Mouse (Mus musculus) cortical plate, adult 2 months (tissue): ENCODE data around the gene Gm45015. TPM values are rescaled to one million over a fixed set of nuclear protein-coding genes. Genes with fewer than 3 reads are reported as not detected.
"Not testable (repeated sequence)": the region's sequence is repeated elsewhere in the genome, so short reads cannot be mapped to it uniquely, and the experiment has no call there.

Experiments
- H3K27ac ChIP-seq: fragments of 200-500 bp; 2 replicates; pipeline ENCODE4 v1.5.1; 2012; ENCODE audit warnings: low read length, control low read depth, inconsistent platforms; ENCODE audit not compliant: insufficient read depth
- H3K4me1 ChIP-seq: fragments of 200-500 bp; 2 replicates; pipeline ENCODE4 v1.6.1; 2011; ENCODE audit warnings: low read length; ENCODE audit not compliant: control insufficient read depth, insufficient read depth
- H3K4me3 ChIP-seq: fragments of 200-500 bp; 2 replicates; pipeline ENCODE4 v1.5.1; 2011; ENCODE audit warnings: mild to moderate bottlenecking, low read length, control low read depth; ENCODE audit not compliant: insufficient read depth
- CTCF ChIP-seq: fragments of 200-500 bp; IDR thresholded peaks from 2 replicates; pipeline ENCODE4 v1.5.1; 2011; ENCODE audit warnings: mild to moderate bottlenecking, control low read depth, low read length; ENCODE audit not compliant: insufficient read depth; ENCODE audit errors: extremely low read depth
- POLR2A ChIP-seq: fragments of 200-500 bp; IDR thresholded peaks from 2 replicates; pipeline ENCODE4 v1.6.1; 2011; ENCODE audit warnings: mild to moderate bottlenecking, low read length, control low read depth; ENCODE audit not compliant: insufficient read depth; ENCODE audit errors: extremely low read depth
- polyA plus RNA-seq: library from polyadenylated mRNA; depleted of rRNA; stranded (reverse); fragments of >200 nt; gene quantifications from 2 replicates; pipeline ENCODE4 v1.2.3, GENCODE M21; 2012; rRNA removed

The Gm45015 gene
- polyA plus RNA-seq, 1 experiment, result not detected

DNA sequence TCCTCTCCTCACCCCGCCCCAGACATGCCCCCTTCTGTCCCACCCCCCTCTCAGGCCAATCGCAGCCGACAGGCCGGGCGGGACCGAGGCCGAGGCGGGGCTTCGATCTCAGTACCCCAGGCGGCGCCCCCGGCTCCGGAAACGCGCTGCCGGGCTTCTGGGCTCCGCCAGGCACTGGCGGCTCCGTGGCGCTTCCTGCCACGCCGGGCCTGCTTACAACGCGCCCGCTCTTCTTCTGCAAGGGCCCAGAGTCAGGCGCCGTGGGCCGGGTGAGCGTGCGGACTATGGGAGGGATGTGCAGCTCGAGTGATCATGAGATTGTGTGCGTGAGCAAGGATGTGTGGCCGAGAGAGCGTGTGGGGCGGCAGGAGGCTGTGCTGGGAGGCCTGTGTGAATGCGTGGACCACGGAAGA is 5.8 kb upstream of the Gm45015 start, which contains the start of gene Zfp275:
Zfp275 (plus strand) TSS at position 139 of the 413 bp plus-strand sequence.
- Histone ChIP-seq H3K4me1 (peaks cover 2% of the 10 kb centered on the region; the same call in 1 of the 2 replicates), H3K27ac (peak within 1 kb of the TSS; percentile 54; the same call in 1 of the 2 replicates), H3K4me3 (peak within 1 kb of the TSS; percentile 83)
- no peak for TF ChIP-seq CTCF
- TF ChIP-seq POLR2A, result no peak

GRCm38 (mm10) chrX:73342068-73342467 is 5.4 kb upstream of the Gm45015 start:
- peaks cover 2% of the 10 kb centered on the region; the same call in 1 of the 2 replicates for H3K4me1 ChIP-seq
- TF ChIP-seq POLR2A, result no peak
- no peak for TF ChIP-seq CTCF
- no peak overlapping the region for H3K27ac ChIP-seq
- H3K4me3 ChIP-seq, result peak overlapping the region; percentile 83

DNA sequence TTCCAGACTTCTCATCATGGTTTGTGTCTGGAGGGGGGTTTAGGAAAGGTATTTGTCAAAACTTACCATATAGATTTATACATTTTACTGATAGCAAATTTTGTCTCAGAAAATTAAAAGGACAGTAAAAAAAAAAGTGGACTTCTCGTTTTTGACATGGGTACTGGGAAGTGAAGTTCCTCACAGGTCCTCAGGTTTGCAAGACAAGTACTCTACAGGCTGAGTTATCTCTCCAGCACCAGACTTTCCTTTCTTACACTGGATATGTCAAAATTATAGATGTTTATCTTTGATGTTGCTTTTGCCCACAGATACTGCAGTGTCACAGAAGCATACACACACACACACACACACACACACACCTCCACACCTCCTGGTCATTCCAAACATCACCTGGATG is 4.8 kb upstream of the Gm45015 start:
- Histone ChIP-seq H3K4me1 (peaks cover 2% of the 10 kb centered on the region; the same call in 1 of the 2 replicates), H3K27ac (no peak overlapping the region), H3K4me3 (no peak overlapping the region)
- TF ChIP-seq POLR2A (no peak), CTCF (no peak)

- Histone ChIP-seq H3K27ac (no peak overlapping the region), H3K4me1 (no peaks in the 10 kb centered on the region), H3K4me3 (no peak overlapping the region)
- TF ChIP-seq CTCF (no peak), POLR2A (no peak)
These were observed 3.1 kb downstream of the Gm45015 start for GRCm38 (mm10) chrX:73333548-73333947.

DNA sequence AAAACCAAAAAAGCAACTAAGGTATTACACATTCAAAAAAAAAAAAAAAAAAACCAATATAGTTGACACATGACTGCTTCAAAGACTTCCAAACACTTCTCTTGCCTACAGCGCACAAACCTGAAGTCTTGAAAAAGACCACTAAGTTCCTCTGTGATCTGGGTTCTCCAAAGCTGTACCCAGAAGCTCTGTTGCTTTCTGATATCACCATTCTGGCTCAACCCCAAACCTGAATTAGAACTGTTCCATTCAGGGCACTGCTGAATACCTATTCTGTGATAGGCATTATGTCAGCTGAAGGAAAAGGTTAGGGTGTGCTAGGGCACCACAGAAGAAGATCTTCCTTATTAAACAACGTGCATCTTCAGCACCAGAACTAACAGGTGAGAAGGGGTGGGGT is 9.4 kb downstream of the Gm45015 start:
- Histone ChIP-seq H3K4me1 (no peaks in the 10 kb centered on the region), H3K4me3 (no peak overlapping the region), H3K27ac (no peak overlapping the region)
- TF ChIP-seq CTCF (no peak), POLR2A (no peak)

DNA sequence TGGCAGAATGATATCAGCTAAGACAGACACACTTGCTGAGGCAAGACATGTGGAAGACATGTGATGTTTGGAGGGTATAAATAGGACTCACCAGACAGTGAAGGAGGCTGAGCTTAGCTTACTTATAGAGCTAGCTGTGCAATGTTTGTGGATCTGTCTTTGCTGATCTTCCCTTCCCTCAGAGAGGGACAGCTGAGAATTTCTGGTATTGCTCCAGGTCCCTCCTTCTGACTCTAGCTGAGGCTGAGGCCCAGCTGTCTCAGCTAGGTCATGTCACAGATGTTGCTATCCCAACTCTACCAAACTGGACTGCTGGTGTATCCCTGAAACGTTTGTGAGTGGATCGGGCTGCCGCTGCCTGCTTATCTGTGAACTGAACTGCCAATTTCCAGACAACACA is 15.6 kb downstream of the Gm45015 start:
- Histone ChIP-seq H3K27ac (no peak overlapping the region), H3K4me3 (no peak overlapping the region), H3K4me1 (no peaks in the 10 kb centered on the region)
- TF ChIP-seq CTCF (no peak), POLR2A (no peak)

GRCm38 (mm10) chrX:73312522-73312921 is 24.1 kb downstream of the Gm45015 start:
- no peak overlapping the region for H3K27ac ChIP-seq
- no peaks in the 10 kb centered on the region for H3K4me1 ChIP-seq
- H3K4me3 ChIP-seq, result no peak overlapping the region
- TF ChIP-seq POLR2A, result no peak
- TF ChIP-seq CTCF, result no peak

- H3K4me1 ChIP-seq, H3K27ac ChIP-seq, H3K4me3 ChIP-seq: not testable (repeated sequence)
These were observed 40.9 kb downstream of the Gm45015 start for GRCm38 (mm10) chrX:73295745-73296144.

DNA sequence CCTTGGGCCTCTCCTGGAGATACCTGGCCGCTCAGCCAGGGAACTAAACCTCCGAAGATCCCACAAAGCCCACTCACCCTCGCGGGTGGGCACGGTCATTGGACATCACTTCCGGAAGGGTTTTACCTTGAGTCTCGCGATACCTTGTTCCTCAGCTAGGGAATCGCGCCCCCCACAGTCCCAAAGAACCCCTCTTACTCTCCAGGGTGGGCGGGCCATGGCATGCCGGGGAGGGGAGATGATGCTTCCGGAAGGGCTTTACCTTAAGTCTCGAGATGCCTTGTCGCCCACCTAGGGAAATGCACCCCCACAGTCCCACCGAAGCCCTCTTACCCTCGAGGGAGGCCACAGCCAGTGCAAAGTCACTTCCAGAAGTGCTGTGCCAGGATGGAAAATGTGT is 43.8 kb downstream of the Gm45015 start, which contains the start of the genes Xlr5a and Xlr5c:
Xlr5a (minus strand) TSS at position 101 of the 400 bp plus-strand sequence.
Xlr5c (minus strand) TSS at position 101 of the 400 bp plus-strand sequence.
- H3K27ac ChIP-seq, H3K4me1 ChIP-seq, H3K4me3 ChIP-seq: not testable (repeated sequence)

Other genes with a start within 250 kb of the Gm45015 start
- 2.0 and 3.6 TPM in 2 replicates for gene Xlr3a, start 239.7 kb downstream of the Gm45015 start, polyA plus RNA-seq
- gene Gm14685, start 219.8 kb downstream of the Gm45015 start, polyA plus RNA-seq, result 0.28 and 0.31 TPM in 2 replicates
- gene Xlr5b, start 188.0 kb downstream of the Gm45015 start, polyA plus RNA-seq, result not detected in 2 replicates
- 0.52 and 0.55 TPM in 2 replicates for gene DXBay18, start 187.4 kb downstream of the Gm45015 start, polyA plus RNA-seq
- not detected in 2 replicates for gene Spin2d, start 159.9 kb downstream of the Gm45015 start, polyA plus RNA-seq
- gene Xlr3b, start 144.6 kb downstream of the Gm45015 start, polyA plus RNA-seq, result 4.6 and 5.3 TPM in 2 replicates
- 0.93 and 1.6 TPM in 2 replicates for gene Xlr4b, start 122.5 kb downstream of the Gm45015 start, polyA plus RNA-seq
- 14.9 and 15.2 TPM in 2 replicates for gene F8a, start 108.5 kb downstream of the Gm45015 start, polyA plus RNA-seq
- 0.17 and 0.29 TPM in 2 replicates for gene Xlr4c, start 93.7 kb downstream of the Gm45015 start, polyA plus RNA-seq
- not detected in 2 replicates for gene Xlr3c, start 71.5 kb downstream of the Gm45015 start, polyA plus RNA-seq
- gene Xlr5a, start 43.9 kb downstream of the Gm45015 start, polyA plus RNA-seq, result not detected in 2 replicates
- not detected in 2 replicates for gene Xlr5c, start 43.9 kb downstream of the Gm45015 start, polyA plus RNA-seq
- gene Zfp275, start 5.8 kb upstream of the Gm45015 start, polyA plus RNA-seq, result 17.5 and 17.7 TPM in 2 replicates
- gene Gm18336, start 61.9 kb upstream of the Gm45015 start, polyA plus RNA-seq, result 0.08 and 0.13 TPM in 2 replicates
- 0.90 and 1.0 TPM in 2 replicates for gene Zfp92, start 74.3 kb upstream of the Gm45015 start, polyA plus RNA-seq
- not detected in 2 replicates for gene Trex2, start 98.5 kb upstream of the Gm45015 start, polyA plus RNA-seq
- gene Haus7, start 122.2 kb upstream of the Gm45015 start, polyA plus RNA-seq, result 9.8 and 10.2 TPM in 2 replicates
- 16.3 and 16.6 TPM in 2 replicates for gene Bgn, start 146.8 kb upstream of the Gm45015 start, polyA plus RNA-seq
- gene Atp2b3, start 166.2 kb upstream of the Gm45015 start, polyA plus RNA-seq, result 41.7 and 46.2 TPM in 2 replicates